Mouse (Mus musculus): ENCODE measurements around the gene Zbtb44.

The Zbtb44 gene

GRCm38 (mm10) chr9:31070706-31071105 lies 40.3 kb downstream of the Zbtb44 start:
- DNase-seq (ENCODE audit: low spot score in 2 of 2), result no peak

- no peak for DNase-seq (ENCODE audit: low spot score in 2 of 2)
Measured at GRCm38 (mm10) chr9:31072256-31072655, 41.8 kb downstream of the Zbtb44 start.

- no peak for DNase-seq (ENCODE audit: low spot score in 2 of 2)
Measured at GRCm38 (mm10) chr9:31073797-31074196, 43.4 kb downstream of the Zbtb44 start.

GRCm38 (mm10) chr9:31074836-31075235 lies 44.4 kb downstream of the Zbtb44 start:
- DNase-seq (ENCODE audit: low spot score in 2 of 2), result no peak

- DNase-seq (ENCODE audit: low spot score in 2 of 2), result peak in 1 of 2 experiments; percentile 50
Measured at GRCm38 (mm10) chr9:31080726-31081125, 50.3 kb downstream of the Zbtb44 start.

GRCm38 (mm10) chr9:31082054-31082666 lies 51.7 kb downstream of the Zbtb44 start:
- DNase-seq (ENCODE audit: low spot score in 2 of 2), result peak; percentile 66 to 87

- DNase-seq (ENCODE audit: low spot score in 2 of 2), result peak in 1 of 2 experiments; percentile 43
Measured at GRCm38 (mm10) chr9:31082771-31083170, 52.3 kb downstream of the Zbtb44 start.

- DNase-seq (ENCODE audit: low spot score in 2 of 2), result peak in 1 of 2 experiments; percentile 38
Measured at GRCm38 (mm10) chr9:31085556-31085955, 55.1 kb downstream of the Zbtb44 start.

GRCm38 (mm10) chr9:31086085-31086753 lies 55.8 kb downstream of the Zbtb44 start:
- DNase-seq (ENCODE audit: low spot score in 2 of 2), result peak; percentile 63 to 83

GRCm38 (mm10) chr9:31086754-31087145 lies 56.3 kb downstream of the Zbtb44 start:
- peak in 1 of 2 experiments; percentile 53 for DNase-seq (ENCODE audit: low spot score in 2 of 2)

GRCm38 (mm10) chr9:31087466-31087865 lies 57.0 kb downstream of the Zbtb44 start:
- DNase-seq (ENCODE audit: low spot score in 2 of 2), result peak; percentile 9 to 48

- peak in 1 of 2 experiments; percentile 48 for DNase-seq (ENCODE audit: low spot score in 2 of 2)
Measured at GRCm38 (mm10) chr9:31088116-31088515, 57.7 kb downstream of the Zbtb44 start.

- DNase-seq (ENCODE audit: low spot score in 2 of 2), result peak; percentile 7 to 49
Measured at GRCm38 (mm10) chr9:31088883-31089282, 58.4 kb downstream of the Zbtb44 start.

- peak; percentile 7 to 53 for DNase-seq (ENCODE audit: low spot score in 2 of 2)
Measured at GRCm38 (mm10) chr9:31089541-31089940, 59.1 kb downstream of the Zbtb44 start.

- peak; percentile 11 to 54 for DNase-seq (ENCODE audit: low spot score in 2 of 2)
Measured at GRCm38 (mm10) chr9:31090081-31091023, 59.9 kb downstream of the Zbtb44 start.

GRCm38 (mm10) chr9:31091162-31091581 lies 60.7 kb downstream of the Zbtb44 start:
- DNase-seq (ENCODE audit: low spot score in 2 of 2), result peak; percentile 8 to 57

- DNase-seq (ENCODE audit: low spot score in 2 of 2), result peak; percentile 7 to 58
Measured at GRCm38 (mm10) chr9:31092111-31092832, 61.8 kb downstream of the Zbtb44 start.

- peak in 1 of 2 experiments; percentile 8 for DNase-seq (ENCODE audit: low spot score in 2 of 2)
Measured at GRCm38 (mm10) chr9:31092833-31093195, 62.4 kb downstream of the Zbtb44 start.

- no peak for DNase-seq (ENCODE audit: low spot score in 2 of 2)
Measured at GRCm38 (mm10) chr9:31097088-31098082, 66.9 kb downstream of the Zbtb44 start.

- DNase-seq (ENCODE audit: low spot score in 2 of 2), result no peak
Measured at GRCm38 (mm10) chr9:31098118-31098517, 67.7 kb downstream of the Zbtb44 start.
